Mouse (Mus musculus): ENCODE results near the gene Ndel1. TPM values are rescaled to one million over a fixed set of nuclear protein-coding genes. Genes with fewer than 3 reads are reported as not detected.

Gene Ndel1
- polyA plus RNA-seq, 1 experiment from 2014 or later = 96.3 TPM

DNA sequence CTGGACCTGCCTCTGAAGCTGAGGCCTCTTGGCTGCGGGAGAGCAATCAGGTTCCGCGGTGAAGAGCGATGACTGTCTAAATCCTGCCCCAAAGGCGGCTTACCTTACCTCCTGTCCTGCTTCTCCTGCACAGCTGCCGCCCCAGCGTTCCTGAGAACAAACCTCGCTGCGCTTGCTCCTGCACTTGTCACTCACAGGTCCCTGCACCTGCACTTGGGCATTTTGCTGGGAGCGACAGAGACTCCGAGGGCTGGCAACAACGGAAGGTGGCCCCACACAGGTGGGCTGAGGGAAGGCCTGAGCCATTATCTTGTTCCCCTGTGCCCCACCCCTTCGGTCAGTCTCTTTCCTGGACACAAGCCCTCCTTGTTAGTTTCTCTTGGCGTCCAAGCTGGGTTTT, 10.4 kb upstream of the Ndel1 start:
- Histone ChIP-seq H3K36me3 (ENCODE audit: insufficient read depth, low read length) (no peaks in the 10 kb centered on the region), H3K9me3 (ENCODE audit: low read length) (no peaks in the 10 kb centered on the region), H3K9ac (replicated peaks; ENCODE audit: low read length) (no peak overlapping the region), H3K4me2 (replicated peaks; ENCODE audit: low read depth, low read length) (no peak overlapping the region), H3K4me1 (ENCODE audit: insufficient read depth, low read length) (no peaks in the 10 kb centered on the region), H3K27ac (ENCODE audit: low read length) (no peak overlapping the region), H3K4me3 (ENCODE audit: low read length) (no peak overlapping the region), H3K27me3 (ENCODE audit: insufficient read depth, low read length) (no peaks in the 10 kb centered on the region)
- 23% methylated on average over 14 of the region's 14 CpGs for WGBS
- ATAC-seq (ENCODE audit: low FRiP score, low TSS enrichment) = no peak

DNA sequence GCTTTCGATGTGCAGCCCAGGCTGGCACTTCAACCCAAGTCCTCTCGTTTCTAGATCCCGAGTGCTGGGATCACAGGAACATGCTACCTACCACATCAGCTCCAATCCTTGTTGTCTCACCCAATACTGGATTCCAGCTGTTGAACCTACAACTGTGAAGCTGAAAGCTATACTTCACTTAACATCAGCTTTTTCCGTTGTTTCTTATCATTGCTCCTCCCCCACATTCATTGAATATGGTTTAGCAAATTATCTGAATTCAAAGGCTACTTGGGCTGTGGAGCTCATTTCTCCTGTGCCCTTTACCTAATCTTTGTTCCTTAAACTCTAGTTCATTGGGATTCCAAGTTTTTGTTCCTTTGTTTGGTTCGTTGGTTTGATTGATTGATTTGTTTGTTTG, 7.2 kb upstream of the Ndel1 start:
- H3K9me3 ChIP-seq (ENCODE audit: low read length) = no peaks in the 10 kb centered on the region
- no peak overlapping the region for H3K27ac ChIP-seq (ENCODE audit: low read length)
- ATAC-seq (ENCODE audit: low FRiP score, low TSS enrichment) = no peak
- H3K36me3 ChIP-seq (ENCODE audit: insufficient read depth, low read length) = no peaks in the 10 kb centered on the region
- H3K4me3 ChIP-seq (ENCODE audit: low read length) = no peak overlapping the region
- H3K4me1 ChIP-seq (ENCODE audit: insufficient read depth, low read length) = no peaks in the 10 kb centered on the region
- no peak overlapping the region for H3K4me2 ChIP-seq (replicated peaks; ENCODE audit: low read depth, low read length)
- H3K27me3 ChIP-seq (ENCODE audit: insufficient read depth, low read length) = no peaks in the 10 kb centered on the region
- WGBS = 86% methylated on average over 5 of the region's 5 CpGs
- H3K9ac ChIP-seq (replicated peaks; ENCODE audit: low read length) = no peak overlapping the region

DNA sequence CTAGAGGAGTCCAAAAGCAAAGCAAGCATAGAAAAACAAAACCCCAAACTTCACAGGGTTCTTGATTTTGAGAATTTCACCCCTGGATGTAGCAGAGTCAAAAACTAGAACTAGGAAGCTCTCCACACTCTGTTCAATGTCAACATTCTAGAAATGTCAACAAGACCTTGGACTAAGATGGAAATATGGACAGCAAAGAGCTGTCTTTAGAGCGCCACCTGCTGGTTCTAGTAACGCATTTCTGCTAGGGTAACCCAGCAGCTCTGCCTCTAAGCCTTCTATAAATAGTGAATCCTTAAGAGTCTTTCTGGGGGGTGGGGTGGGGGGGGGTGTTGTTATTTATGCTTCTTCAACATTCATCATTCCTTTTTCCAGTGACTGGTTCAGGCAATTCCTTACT, 3.2 kb upstream of the Ndel1 start:
- Histone ChIP-seq H3K27me3 (ENCODE audit: insufficient read depth, low read length) (no peaks in the 10 kb centered on the region), H3K27ac (ENCODE audit: low read length) (no peak overlapping the region), H3K4me2 (replicated peaks; ENCODE audit: low read depth, low read length) (no peak overlapping the region), H3K4me3 (ENCODE audit: low read length) (no peak overlapping the region), H3K9me3 (ENCODE audit: low read length) (no peaks in the 10 kb centered on the region), H3K4me1 (ENCODE audit: insufficient read depth, low read length) (0 out of 2 replicates have a peak, but pooled peaks cover 4% of the 10 kb centered on the region), H3K36me3 (ENCODE audit: insufficient read depth, low read length) (no peaks in the 10 kb centered on the region), H3K9ac (replicated peaks; ENCODE audit: low read length) (no peak overlapping the region)
- 1% methylated on average over 2 of the region's 2 CpGs for WGBS
- no peak for ATAC-seq (ENCODE audit: low FRiP score, low TSS enrichment)

DNA sequence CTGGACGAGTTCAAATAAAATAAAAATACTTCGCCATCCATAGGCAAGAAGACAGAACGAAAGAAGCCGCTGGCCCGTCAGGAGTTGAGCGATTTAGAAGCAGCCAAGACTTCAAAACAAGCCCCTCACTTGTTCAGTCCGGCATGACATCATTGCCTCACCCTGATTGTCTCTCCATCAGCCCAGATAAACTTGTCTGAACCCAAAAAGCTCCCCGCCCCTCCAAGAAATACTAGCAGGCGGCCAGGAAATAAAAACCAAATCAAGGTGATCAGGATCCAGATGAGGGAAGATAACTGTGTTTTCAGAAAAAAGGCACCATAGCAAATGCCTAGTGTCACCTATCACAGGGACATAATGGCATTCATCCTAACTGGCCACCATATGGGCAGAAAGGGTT, 381 bp downstream of the Ndel1 start:
- H3K4me1 ChIP-seq (ENCODE audit: insufficient read depth, low read length) = 0 out of 2 replicates have a peak, but pooled peaks cover 4% of the 10 kb centered on the region
- H3K36me3 ChIP-seq (ENCODE audit: insufficient read depth, low read length) = no peaks in the 10 kb centered on the region
- WGBS = 88% methylated on average over 9 of the region's 9 CpGs
- no peak for ATAC-seq (ENCODE audit: low FRiP score, low TSS enrichment)
- no peak overlapping the region for H3K27ac ChIP-seq (ENCODE audit: low read length)
- no peak overlapping the region for H3K4me2 ChIP-seq (replicated peaks; ENCODE audit: low read depth, low read length)
- no peaks in the 10 kb centered on the region for H3K27me3 ChIP-seq (ENCODE audit: insufficient read depth, low read length)
- no peaks in the 10 kb centered on the region for H3K9me3 ChIP-seq (ENCODE audit: low read length)
- H3K4me3 ChIP-seq (ENCODE audit: low read length) = no peak overlapping the region
- H3K9ac ChIP-seq (replicated peaks; ENCODE audit: low read length) = no peak overlapping the region

DNA sequence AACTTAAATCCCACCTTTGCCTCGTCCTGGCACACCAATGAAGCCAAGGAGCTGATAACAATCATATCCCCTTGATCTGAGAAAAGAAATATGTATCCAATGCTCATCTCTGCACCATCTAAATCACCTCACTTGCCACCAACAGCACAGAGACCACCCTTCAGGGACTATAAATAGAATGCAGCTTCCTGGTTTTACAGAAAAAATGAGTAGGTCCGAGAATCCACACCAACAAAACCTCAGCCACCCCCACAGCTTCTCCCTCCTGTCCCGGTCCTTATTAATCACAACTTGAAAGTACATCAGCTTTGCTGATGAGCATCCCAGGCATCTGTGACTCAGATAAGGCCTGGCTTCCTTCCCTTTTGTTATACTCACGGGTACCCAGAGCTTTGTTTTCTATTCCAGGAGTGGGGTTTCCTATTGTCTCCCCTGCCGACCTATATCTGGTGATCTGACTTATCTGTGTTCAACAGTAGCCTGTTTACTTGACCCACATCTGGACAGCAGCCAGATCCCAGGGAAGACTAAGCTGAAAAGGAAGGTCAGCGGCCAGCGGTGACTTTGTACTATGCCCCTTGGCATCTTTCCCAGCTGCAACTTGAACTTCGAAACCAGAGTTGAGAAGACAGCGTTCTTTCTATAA, 7.0 kb downstream of the Ndel1 start:
- Histone ChIP-seq H3K27ac (ENCODE audit: low read length) (peak overlapping the region; percentile 53; the same call in 1 of the 2 replicates), H3K4me2 (replicated peaks; ENCODE audit: low read depth, low read length) (0 out of 2 replicates have a peak overlapping the region, but pooled peaks have one; percentile 8), H3K36me3 (ENCODE audit: insufficient read depth, low read length) (no peaks in the 10 kb centered on the region), H3K27me3 (ENCODE audit: insufficient read depth, low read length) (no peaks in the 10 kb centered on the region), H3K9ac (replicated peaks; ENCODE audit: low read length) (no peak overlapping the region), H3K4me1 (ENCODE audit: insufficient read depth, low read length) (peaks cover 11% of the 10 kb centered on the region), H3K9me3 (ENCODE audit: low read length) (no peaks in the 10 kb centered on the region), H3K4me3 (ENCODE audit: low read length) (no peak overlapping the region)
- ATAC-seq (ENCODE audit: low FRiP score, low TSS enrichment) = peak; percentile 69
- WGBS = 38% methylated on average over 9 of the region's 9 CpGs

DNA sequence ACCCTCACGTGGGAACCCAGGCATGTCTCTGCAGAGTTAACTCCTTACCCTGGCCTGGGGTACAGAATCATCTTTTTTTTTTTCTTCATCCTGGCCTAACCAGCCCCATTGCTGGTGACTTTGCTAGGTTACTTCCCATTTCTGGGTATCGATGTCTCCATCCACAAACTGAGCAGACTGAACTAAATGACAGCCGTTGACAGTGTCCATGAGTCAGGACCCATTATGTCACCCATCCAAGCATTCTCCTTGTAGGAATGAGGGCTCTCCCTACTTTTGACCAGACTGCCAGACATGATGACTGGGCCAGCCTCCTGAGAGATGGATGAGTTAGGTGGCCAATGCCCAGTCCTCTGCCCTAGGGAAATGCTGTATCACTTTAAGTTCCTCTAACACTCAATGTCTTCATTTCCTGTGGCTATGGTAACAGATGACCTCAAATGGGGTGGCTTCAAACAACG, 8.0 kb downstream of the Ndel1 start:
- ATAC-seq (ENCODE audit: low FRiP score, low TSS enrichment) = no peak
- H3K4me3 ChIP-seq (ENCODE audit: low read length) = no peak overlapping the region
- H3K9me3 ChIP-seq (ENCODE audit: low read length) = no peaks in the 10 kb centered on the region
- no peak overlapping the region for H3K9ac ChIP-seq (replicated peaks; ENCODE audit: low read length)
- no peaks in the 10 kb centered on the region for H3K36me3 ChIP-seq (ENCODE audit: insufficient read depth, low read length)
- H3K4me2 ChIP-seq (replicated peaks; ENCODE audit: low read depth, low read length) = no peak overlapping the region
- H3K27me3 ChIP-seq (ENCODE audit: insufficient read depth, low read length) = no peaks in the 10 kb centered on the region
- peaks cover 11% of the 10 kb centered on the region for H3K4me1 ChIP-seq (ENCODE audit: insufficient read depth, low read length)
- WGBS = 59% methylated on average over 4 of the region's 4 CpGs
- peak overlapping the region; percentile 53 for H3K27ac ChIP-seq (ENCODE audit: low read length)

DNA sequence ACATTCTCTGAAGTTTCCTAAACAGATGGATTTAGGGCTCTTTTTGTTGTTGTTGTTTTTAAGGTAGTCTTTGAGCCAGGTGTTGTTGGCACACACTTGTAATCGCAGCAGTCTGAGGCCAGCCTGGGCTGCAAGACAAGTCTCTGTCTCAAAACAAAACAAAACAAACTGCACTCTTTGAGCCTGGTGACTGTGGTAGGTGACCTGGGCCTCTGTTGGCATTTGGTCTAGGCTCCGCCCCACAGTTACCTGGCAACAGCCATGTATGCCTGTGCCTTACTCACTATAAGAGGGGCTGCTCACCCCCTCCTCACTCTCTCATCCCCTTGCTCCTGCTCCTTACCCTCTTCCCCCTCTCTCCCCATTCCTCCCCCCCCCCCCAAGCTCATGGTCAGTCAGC, 9.4 kb downstream of the Ndel1 start:
- WGBS = 73% methylated on average over 2 of the region's 2 CpGs
- no peaks in the 10 kb centered on the region for H3K36me3 ChIP-seq (ENCODE audit: insufficient read depth, low read length)
- no peaks in the 10 kb centered on the region for H3K9me3 ChIP-seq (ENCODE audit: low read length)
- no peak overlapping the region for H3K27ac ChIP-seq (ENCODE audit: low read length)
- no peaks in the 10 kb centered on the region for H3K27me3 ChIP-seq (ENCODE audit: insufficient read depth, low read length)
- H3K4me3 ChIP-seq (ENCODE audit: low read length) = no peak overlapping the region
- H3K4me1 ChIP-seq (ENCODE audit: insufficient read depth, low read length) = peaks cover 11% of the 10 kb centered on the region
- no peak overlapping the region for H3K4me2 ChIP-seq (replicated peaks; ENCODE audit: low read depth, low read length)
- H3K9ac ChIP-seq (replicated peaks; ENCODE audit: low read length) = no peak overlapping the region
- ATAC-seq (ENCODE audit: low FRiP score, low TSS enrichment) = no peak

DNA sequence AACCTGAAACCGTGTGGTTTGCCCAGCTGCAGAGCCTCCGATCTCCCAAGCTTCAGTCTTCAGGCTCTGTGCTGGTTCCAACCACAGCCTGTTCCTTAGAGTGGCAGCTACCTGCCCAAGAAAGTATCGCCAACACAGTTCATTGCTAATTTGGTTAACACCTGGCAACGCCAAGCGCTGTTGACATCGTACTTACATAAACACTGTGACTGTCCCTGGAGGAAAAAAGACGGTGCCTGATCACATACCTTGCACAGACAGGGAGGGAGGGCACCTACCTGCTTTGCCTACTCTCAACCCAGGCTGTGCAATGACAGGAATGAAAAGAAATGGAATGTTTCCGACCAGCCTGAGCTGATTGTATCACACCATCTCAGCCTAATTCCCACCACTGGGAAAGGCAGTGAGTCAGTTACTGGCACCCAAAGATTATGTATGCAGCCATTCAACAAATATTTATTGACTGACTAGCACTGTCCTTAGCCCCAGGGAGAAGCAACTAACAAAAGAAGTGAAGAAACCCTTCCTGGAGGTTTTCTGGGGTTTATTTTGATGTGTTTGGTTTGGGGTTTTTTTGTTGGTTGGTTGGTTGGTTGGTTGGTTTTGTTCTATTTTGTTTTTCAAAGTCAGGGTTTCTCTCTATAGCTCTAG, 11.6 kb downstream of the Ndel1 start:
- Histone ChIP-seq H3K9me3 (ENCODE audit: low read length) (no peaks in the 10 kb centered on the region), H3K27me3 (ENCODE audit: insufficient read depth, low read length) (no peaks in the 10 kb centered on the region), H3K27ac (ENCODE audit: low read length) (no peak overlapping the region), H3K36me3 (ENCODE audit: insufficient read depth, low read length) (no peaks in the 10 kb centered on the region), H3K4me3 (ENCODE audit: low read length) (no peak overlapping the region), H3K4me1 (ENCODE audit: insufficient read depth, low read length) (peaks cover 6% of the 10 kb centered on the region), H3K4me2 (replicated peaks; ENCODE audit: low read depth, low read length) (no peak overlapping the region), H3K9ac (replicated peaks; ENCODE audit: low read length) (no peak overlapping the region)
- ATAC-seq (ENCODE audit: low FRiP score, low TSS enrichment) = no peak
- 76% methylated on average over 8 of the region's 8 CpGs for WGBS

DNA sequence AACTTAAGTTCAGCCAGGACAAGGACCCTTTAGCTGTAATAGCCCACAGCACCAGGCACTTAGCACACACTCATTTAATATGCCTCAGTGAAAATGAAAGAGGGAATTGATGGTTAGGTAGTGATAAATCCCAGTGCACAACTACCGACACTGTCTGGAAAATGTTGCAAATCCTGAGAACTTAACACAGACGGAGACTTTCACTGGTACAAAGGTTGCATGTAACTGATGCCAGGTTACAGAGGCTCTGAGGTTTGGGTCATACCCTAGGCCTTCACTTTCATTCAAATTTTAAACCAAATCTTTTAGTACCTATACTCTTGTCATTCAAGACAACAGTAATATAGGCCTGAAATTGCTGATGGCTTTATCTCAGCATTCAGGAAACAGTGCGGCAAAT, 14.3 kb downstream of the Ndel1 start:
- no peak for ATAC-seq (ENCODE audit: low FRiP score, low TSS enrichment)
- no peak overlapping the region for H3K27ac ChIP-seq (ENCODE audit: low read length)
- 87% methylated on average over 3 of the region's 3 CpGs for WGBS
- H3K9me3 ChIP-seq (ENCODE audit: low read length) = no peaks in the 10 kb centered on the region
- no peak overlapping the region for H3K4me3 ChIP-seq (ENCODE audit: low read length)
- H3K27me3 ChIP-seq (ENCODE audit: insufficient read depth, low read length) = no peaks in the 10 kb centered on the region
- 0 out of 2 replicates have a peak, but pooled peaks cover 8% of the 10 kb centered on the region for H3K4me1 ChIP-seq (ENCODE audit: insufficient read depth, low read length)
- no peaks in the 10 kb centered on the region for H3K36me3 ChIP-seq (ENCODE audit: insufficient read depth, low read length)
- no peak overlapping the region for H3K9ac ChIP-seq (replicated peaks; ENCODE audit: low read length)
- H3K4me2 ChIP-seq (replicated peaks; ENCODE audit: low read depth, low read length) = no peak overlapping the region

DNA sequence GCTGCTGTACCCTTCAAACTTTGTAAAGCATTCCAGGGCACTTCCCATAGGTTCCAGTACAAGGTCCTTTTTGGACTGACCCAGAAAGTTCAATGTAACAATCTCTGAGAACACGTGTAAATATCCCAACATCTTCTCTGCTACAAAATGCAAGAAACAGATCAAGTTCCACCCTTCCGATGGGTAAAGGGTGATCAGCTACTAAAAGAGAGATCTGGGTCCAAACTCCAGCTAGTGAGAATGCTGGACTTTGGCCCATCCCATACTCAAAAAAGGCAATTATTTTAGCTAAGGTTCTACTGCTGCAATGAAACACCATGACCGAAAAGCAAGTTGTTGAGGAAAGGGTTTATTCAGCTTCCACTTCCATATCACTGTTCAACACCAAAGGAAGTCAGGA, 17.0 kb downstream of the Ndel1 start:
- WGBS = 80% methylated on average over 3 of the region's 3 CpGs
- ATAC-seq (ENCODE audit: low FRiP score, low TSS enrichment) = no peak
- H3K9ac ChIP-seq (replicated peaks; ENCODE audit: low read length) = no peak overlapping the region
- no peaks in the 10 kb centered on the region for H3K27me3 ChIP-seq (ENCODE audit: insufficient read depth, low read length)
- no peaks in the 10 kb centered on the region for H3K9me3 ChIP-seq (ENCODE audit: low read length)
- peak overlapping the region; percentile 78; the same call in 1 of the 2 replicates for H3K27ac ChIP-seq (ENCODE audit: low read length)
- H3K36me3 ChIP-seq (ENCODE audit: insufficient read depth, low read length) = no peaks in the 10 kb centered on the region
- H3K4me1 ChIP-seq (ENCODE audit: insufficient read depth, low read length) = peaks cover 27% of the 10 kb centered on the region
- H3K4me3 ChIP-seq (ENCODE audit: low read length) = no peak overlapping the region
- no peak overlapping the region for H3K4me2 ChIP-seq (replicated peaks; ENCODE audit: low read depth, low read length)
